Mouse (Mus musculus): ENCODE measurements around the gene Fgf16. TPM values are rescaled to one million over a fixed set of nuclear protein-coding genes. Genes with fewer than 3 reads are reported as not detected.

Gene Fgf16
- polyA plus RNA-seq, 1 experiment from 2014 or later: not detected

- Histone ChIP-seq H3K27me3 (ENCODE audit: control insufficient read depth, insufficient read depth, low read length) (peaks cover 49% of the 10 kb centered on the region), H3K4me3 (ENCODE audit: low read depth, low read length) (peak overlapping the region; percentile 21; the same call in 1 of the 2 replicates), H3K4me1 (ENCODE audit: control insufficient read depth, insufficient read depth, low read length) (peaks cover 3% of the 10 kb centered on the region; the same call in 1 of the 2 replicates), H3K36me3 (ENCODE audit: control insufficient read depth, insufficient read depth, low read length) (no peaks in the 10 kb centered on the region), H3K9me3 (ENCODE audit: control insufficient read depth, low read length) (no peaks in the 10 kb centered on the region), H3K9ac (ENCODE audit: low read length) (no peak overlapping the region), H3K4me2 (ENCODE audit: low read depth, severe bottlenecking) (peak overlapping the region; percentile 48), H3K27ac (replicated peaks; ENCODE audit: low read depth, low read length) (no peak overlapping the region)
- DNase-seq (ENCODE audit: low spot score): peak; percentile 36
- no peak for ATAC-seq (ENCODE audit: insufficient number of reproducible peaks, low FRiP score, low TSS enrichment, low read depth)
- WGBS: 12% methylated on average over 22 of the region's 36 CpGs
Measured at GRCm38 (mm10) chrX:105765005-105765706, 1.1 kb downstream of the Fgf16 start.

- 27% methylated on average over 6 of the region's 6 CpGs for WGBS
- Histone ChIP-seq H3K36me3 (ENCODE audit: control insufficient read depth, insufficient read depth, low read length) (no peaks in the 10 kb centered on the region), H3K27ac (replicated peaks; ENCODE audit: low read depth, low read length) (no peak overlapping the region), H3K9me3 (ENCODE audit: control insufficient read depth, low read length) (no peaks in the 10 kb centered on the region), H3K27me3 (ENCODE audit: control insufficient read depth, insufficient read depth, low read length) (peaks cover 49% of the 10 kb centered on the region), H3K4me2 (ENCODE audit: low read depth, severe bottlenecking) (no peak overlapping the region), H3K9ac (ENCODE audit: low read length) (no peak overlapping the region), H3K4me1 (ENCODE audit: control insufficient read depth, insufficient read depth, low read length) (peaks cover 3% of the 10 kb centered on the region; the same call in 1 of the 2 replicates), H3K4me3 (ENCODE audit: low read depth, low read length) (no peak overlapping the region)
- DNase-seq (ENCODE audit: low spot score) (peak; percentile 20), ATAC-seq (ENCODE audit: insufficient number of reproducible peaks, low FRiP score, low TSS enrichment, low read depth) (no peak)
Measured at GRCm38 (mm10) chrX:105766013-105766412, 1.9 kb downstream of the Fgf16 start.

GRCm38 (mm10) chrX:105767177-105767764, 3.2 kb downstream of the Fgf16 start:
- H3K9ac ChIP-seq (ENCODE audit: low read length): no peak overlapping the region
- ATAC-seq (ENCODE audit: insufficient number of reproducible peaks, low FRiP score, low TSS enrichment, low read depth) (0 out of 2 replicates have a peak, but pooled peaks have one; percentile 66), DNase-seq (ENCODE audit: low spot score) (peak; percentile 51)
- H3K27me3 ChIP-seq (ENCODE audit: control insufficient read depth, insufficient read depth, low read length): peaks cover 46% of the 10 kb centered on the region
- H3K27ac ChIP-seq (replicated peaks; ENCODE audit: low read depth, low read length): no peak overlapping the region
- H3K9me3 ChIP-seq (ENCODE audit: control insufficient read depth, low read length): no peaks in the 10 kb centered on the region
- 22% methylated on average over 9 of the region's 9 CpGs for WGBS
- H3K4me2 ChIP-seq (ENCODE audit: low read depth, severe bottlenecking): no peak overlapping the region
- H3K36me3 ChIP-seq (ENCODE audit: control insufficient read depth, insufficient read depth, low read length): no peaks in the 10 kb centered on the region
- no peak overlapping the region for H3K4me3 ChIP-seq (ENCODE audit: low read depth, low read length)
- peaks cover 3% of the 10 kb centered on the region; the same call in 1 of the 2 replicates for H3K4me1 ChIP-seq (ENCODE audit: control insufficient read depth, insufficient read depth, low read length)

- no peak overlapping the region for H3K4me2 ChIP-seq (ENCODE audit: low read depth, severe bottlenecking)
- peaks cover 39% of the 10 kb centered on the region for H3K27me3 ChIP-seq (ENCODE audit: control insufficient read depth, insufficient read depth, low read length)
- no peak for DNase-seq (ENCODE audit: low spot score)
- H3K9me3 ChIP-seq (ENCODE audit: control insufficient read depth, low read length): no peaks in the 10 kb centered on the region
- peaks cover 3% of the 10 kb centered on the region; the same call in 1 of the 2 replicates for H3K4me1 ChIP-seq (ENCODE audit: control insufficient read depth, insufficient read depth, low read length)
- no peak overlapping the region for H3K27ac ChIP-seq (replicated peaks; ENCODE audit: low read depth, low read length)
- H3K9ac ChIP-seq (ENCODE audit: low read length): no peak overlapping the region
- H3K4me3 ChIP-seq (ENCODE audit: low read depth, low read length): no peak overlapping the region
- H3K36me3 ChIP-seq (ENCODE audit: control insufficient read depth, insufficient read depth, low read length): no peaks in the 10 kb centered on the region
- WGBS: 78% methylated on average over 3 of the region's 3 CpGs
- no peak for ATAC-seq (ENCODE audit: insufficient number of reproducible peaks, low FRiP score, low TSS enrichment, low read depth)
Measured at GRCm38 (mm10) chrX:105767932-105768331, 3.9 kb downstream of the Fgf16 start.

- 86% methylated on average over 5 of the region's 5 CpGs for whole genome bisulfite sequencing
- no peak overlapping the region for H3K27ac ChIP-seq (replicated peaks; ENCODE audit: low read depth, low read length)
- H3K36me3 ChIP-seq (ENCODE audit: control insufficient read depth, insufficient read depth, low read length): no peaks in the 10 kb centered on the region
- no peaks in the 10 kb centered on the region for H3K4me1 ChIP-seq (ENCODE audit: control insufficient read depth, insufficient read depth, low read length)
- no peak overlapping the region for H3K4me3 ChIP-seq (ENCODE audit: low read depth, low read length)
- H3K9me3 ChIP-seq (ENCODE audit: control insufficient read depth, low read length): no peaks in the 10 kb centered on the region
- ATAC-seq (ENCODE audit: insufficient number of reproducible peaks, low FRiP score, low TSS enrichment, low read depth) (no peak), DNase-seq (ENCODE audit: low spot score) (no peak)
- no peaks in the 10 kb centered on the region for H3K27me3 ChIP-seq (ENCODE audit: control insufficient read depth, insufficient read depth, low read length)
- H3K4me2 ChIP-seq (ENCODE audit: low read depth, severe bottlenecking): no peak overlapping the region
- no peak overlapping the region for H3K9ac ChIP-seq (ENCODE audit: low read length)
Measured at GRCm38 (mm10) chrX:105773281-105773680, 9.2 kb downstream of the Fgf16 start.

- H3K4me2 ChIP-seq (ENCODE audit: low read depth, severe bottlenecking): no peak overlapping the region
- H3K4me1 ChIP-seq (ENCODE audit: control insufficient read depth, insufficient read depth, low read length): no peaks in the 10 kb centered on the region
- H3K9me3 ChIP-seq (ENCODE audit: control insufficient read depth, low read length): no peaks in the 10 kb centered on the region
- no peak for DNase-seq (ENCODE audit: low spot score)
- 0 out of 2 replicates have a peak, but pooled peaks cover 2% of the 10 kb centered on the region for H3K27me3 ChIP-seq (ENCODE audit: control insufficient read depth, insufficient read depth, low read length)
- H3K9ac ChIP-seq (ENCODE audit: low read length): no peak overlapping the region
- WGBS: 57% methylated on average over 8 of the region's 8 CpGs
- no peak overlapping the region for H3K27ac ChIP-seq (replicated peaks; ENCODE audit: low read depth, low read length)
- H3K4me3 ChIP-seq (ENCODE audit: low read depth, low read length): no peak overlapping the region
- ATAC-seq (ENCODE audit: insufficient number of reproducible peaks, low FRiP score, low TSS enrichment, low read depth): no peak
- H3K36me3 ChIP-seq (ENCODE audit: control insufficient read depth, insufficient read depth, low read length): no peaks in the 10 kb centered on the region
Measured at GRCm38 (mm10) chrX:105794806-105795403, 30.8 kb downstream of the Fgf16 start.

- no peak overlapping the region for H3K4me2 ChIP-seq (ENCODE audit: low read depth, severe bottlenecking)
- no peaks in the 10 kb centered on the region for H3K36me3 ChIP-seq (ENCODE audit: control insufficient read depth, insufficient read depth, low read length)
- H3K4me1 ChIP-seq (ENCODE audit: control insufficient read depth, insufficient read depth, low read length): no peaks in the 10 kb centered on the region
- H3K27ac ChIP-seq (replicated peaks; ENCODE audit: low read depth, low read length): no peak overlapping the region
- no peak overlapping the region for H3K4me3 ChIP-seq (ENCODE audit: low read depth, low read length)
- no peaks in the 10 kb centered on the region for H3K27me3 ChIP-seq (ENCODE audit: control insufficient read depth, insufficient read depth, low read length)
- ATAC-seq (ENCODE audit: insufficient number of reproducible peaks, low FRiP score, low TSS enrichment, low read depth) (no peak), DNase-seq (ENCODE audit: low spot score) (no peak)
- no peak overlapping the region for H3K9ac ChIP-seq (ENCODE audit: low read length)
- WGBS: 92% methylated on average over 5 of the region's 5 CpGs
- H3K9me3 ChIP-seq (ENCODE audit: control insufficient read depth, low read length): no peaks in the 10 kb centered on the region
Measured at GRCm38 (mm10) chrX:105824462-105824861, 60.4 kb downstream of the Fgf16 start.

Measured in limb, embryonic 11.5 days (tissue).